Mouse (Mus musculus): Measurements from ENCODE around the gene Gm11037. TPM values are rescaled to one million over a fixed set of nuclear protein-coding genes. Genes with fewer than 3 reads are reported as not detected.
A peak's percentile ranks its signal among the peaks of the same experiment; 100 is the strongest.

The Gm11037 gene
- polyA plus RNA-seq, 1 experiment from 2014 or later = not detected

DNA sequence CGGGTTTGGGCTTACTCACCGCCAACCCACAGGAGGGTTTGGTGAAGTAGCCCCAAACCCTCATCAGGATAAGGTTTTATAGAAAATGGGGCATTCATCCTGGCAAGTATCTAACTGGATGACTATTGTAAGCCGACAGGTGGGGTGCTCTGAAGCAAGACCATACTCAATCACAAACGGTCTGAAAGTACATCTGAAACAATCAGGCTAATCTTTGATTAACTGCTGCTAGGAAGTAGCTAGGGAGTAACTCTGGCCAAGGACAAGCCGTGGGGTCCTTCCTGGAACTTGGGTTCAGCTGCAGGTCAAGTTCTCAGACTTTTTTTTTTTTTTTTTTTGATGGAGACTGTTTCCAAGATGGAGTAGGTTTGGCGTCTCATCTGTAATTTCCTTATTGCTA lies 34.7 kb downstream of the Gm11037 start:
- H3K4me3 ChIP-seq (replicated peaks; ENCODE audit: low read depth, low read length) = no peak overlapping the region
- H3K27me3 ChIP-seq (ENCODE audit: control insufficient read depth, insufficient read depth, low read length) = peaks cover 22% of the 10 kb centered on the region
- no peak for ATAC-seq (ENCODE audit: low FRiP score, low TSS enrichment)
- WGBS = 86% methylated on average over 6 of the region's 6 CpGs
- no peaks in the 10 kb centered on the region for H3K9me3 ChIP-seq (ENCODE audit: control insufficient read depth, low read length)
- H3K4me1 ChIP-seq (ENCODE audit: control insufficient read depth, insufficient read depth, low read length) = 0 out of 2 replicates have a peak, but pooled peaks cover 6% of the 10 kb centered on the region
- no peak overlapping the region for H3K9ac ChIP-seq (replicated peaks; ENCODE audit: low read length)
- no peak for DNase-seq
- no peak overlapping the region for H3K4me2 ChIP-seq (ENCODE audit: low read length)
- H3K36me3 ChIP-seq (ENCODE audit: control insufficient read depth, insufficient read depth, low read length) = peaks cover 21% of the 10 kb centered on the region; the same call in 1 of the 2 replicates
- no peak overlapping the region for H3K27ac ChIP-seq (replicated peaks; ENCODE audit: low read depth, low read length)

DNA sequence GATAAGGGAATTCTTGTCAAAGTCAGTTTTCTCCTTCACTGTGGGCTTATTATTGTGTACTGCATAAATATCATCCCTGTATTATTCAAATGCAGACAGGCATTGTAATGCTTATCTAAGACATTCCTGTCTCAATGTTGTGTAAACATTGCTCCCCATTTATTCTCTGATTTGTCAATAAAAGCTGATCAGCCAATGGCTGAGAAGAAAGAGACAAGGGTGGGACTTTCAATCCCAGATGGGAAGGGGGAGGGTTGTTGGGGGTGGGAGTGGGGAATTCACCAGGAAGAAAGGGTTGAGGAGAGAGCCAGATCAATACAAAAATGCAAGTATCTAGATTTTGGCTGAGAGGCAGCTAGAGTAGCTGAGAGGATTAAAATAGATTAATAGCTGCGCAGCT lies 35.6 kb downstream of the Gm11037 start:
- no peak overlapping the region for H3K27ac ChIP-seq (replicated peaks; ENCODE audit: low read depth, low read length)
- no peaks in the 10 kb centered on the region for H3K9me3 ChIP-seq (ENCODE audit: control insufficient read depth, low read length)
- 0 out of 2 replicates have a peak, but pooled peaks cover 6% of the 10 kb centered on the region for H3K4me1 ChIP-seq (ENCODE audit: control insufficient read depth, insufficient read depth, low read length)
- DNase-seq (peak; percentile 38), ATAC-seq (ENCODE audit: low FRiP score, low TSS enrichment) (no peak)
- H3K27me3 ChIP-seq (ENCODE audit: control insufficient read depth, insufficient read depth, low read length) = peaks cover 22% of the 10 kb centered on the region
- H3K36me3 ChIP-seq (ENCODE audit: control insufficient read depth, insufficient read depth, low read length) = peaks cover 21% of the 10 kb centered on the region; the same call in 1 of the 2 replicates
- no peak overlapping the region for H3K4me2 ChIP-seq (ENCODE audit: low read length)
- 45% methylated on average over 1 of the region's 1 CpGs for WGBS
- H3K9ac ChIP-seq (replicated peaks; ENCODE audit: low read length) = no peak overlapping the region
- H3K4me3 ChIP-seq (replicated peaks; ENCODE audit: low read depth, low read length) = no peak overlapping the region

GRCm38 (mm10) chr2:131170936-131171335 lies 37.6 kb downstream of the Gm11037 start:
- peaks cover 25% of the 10 kb centered on the region for H3K4me1 ChIP-seq (ENCODE audit: control insufficient read depth, insufficient read depth, low read length)
- H3K4me2 ChIP-seq (ENCODE audit: low read length) = no peak overlapping the region
- no peak overlapping the region for H3K27ac ChIP-seq (replicated peaks; ENCODE audit: low read depth, low read length)
- H3K9ac ChIP-seq (replicated peaks; ENCODE audit: low read length) = no peak overlapping the region
- H3K36me3 ChIP-seq (ENCODE audit: control insufficient read depth, insufficient read depth, low read length) = peaks cover 21% of the 10 kb centered on the region; the same call in 1 of the 2 replicates
- H3K27me3 ChIP-seq (ENCODE audit: control insufficient read depth, insufficient read depth, low read length) = peaks cover 22% of the 10 kb centered on the region
- no peaks in the 10 kb centered on the region for H3K9me3 ChIP-seq (ENCODE audit: control insufficient read depth, low read length)
- ATAC-seq (ENCODE audit: low FRiP score, low TSS enrichment) = no peak
- DNase-seq = no peak
- H3K4me3 ChIP-seq (replicated peaks; ENCODE audit: low read depth, low read length) = no peak overlapping the region
- WGBS = 17% methylated on average over 9 of the region's 9 CpGs

DNA sequence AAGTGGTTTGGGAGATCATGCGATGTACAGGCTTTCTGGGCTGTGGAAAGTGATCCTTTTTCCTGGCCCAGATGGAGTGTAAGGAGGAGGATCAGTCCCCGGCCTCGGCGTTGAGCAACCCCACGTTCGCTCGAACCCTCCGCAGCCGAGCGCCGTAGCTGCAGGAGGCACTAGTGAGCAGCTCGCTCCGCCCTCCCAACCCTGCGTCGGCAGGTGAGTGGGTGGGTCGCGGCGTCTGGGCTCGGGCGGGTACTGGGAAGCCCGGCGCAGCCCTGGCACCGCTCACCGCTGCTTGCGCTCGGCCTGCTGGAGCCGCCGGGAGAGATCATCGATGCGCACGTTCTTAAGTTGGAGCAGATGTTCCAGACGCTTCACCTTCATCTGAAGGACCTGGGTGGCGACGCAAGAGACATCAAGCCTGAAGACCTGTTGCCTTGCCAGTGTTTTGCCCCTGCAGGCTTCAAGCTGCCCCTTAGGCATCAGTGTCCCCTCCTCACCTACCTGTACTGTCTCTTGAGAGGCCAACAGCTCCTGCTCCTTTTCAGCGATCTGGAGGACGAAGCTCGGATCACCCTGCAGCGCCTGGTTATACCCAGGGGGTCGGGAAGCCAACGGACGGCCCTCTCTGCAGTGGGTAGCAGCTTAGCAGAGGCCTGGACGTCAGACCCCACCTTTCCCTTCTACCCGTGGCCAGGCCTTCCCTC lies 38.3 kb downstream of the Gm11037 start:
- Histone ChIP-seq H3K4me1 (ENCODE audit: control insufficient read depth, insufficient read depth, low read length) (peaks cover 28% of the 10 kb centered on the region), H3K9me3 (ENCODE audit: control insufficient read depth, low read length) (no peaks in the 10 kb centered on the region), H3K9ac (replicated peaks; ENCODE audit: low read length) (no peak overlapping the region), H3K36me3 (ENCODE audit: control insufficient read depth, insufficient read depth, low read length) (peaks cover 21% of the 10 kb centered on the region; the same call in 1 of the 2 replicates), H3K4me2 (ENCODE audit: low read length) (peak overlapping the region; percentile 19; the same call in 1 of the 2 replicates), H3K27me3 (ENCODE audit: control insufficient read depth, insufficient read depth, low read length) (peaks cover 22% of the 10 kb centered on the region), H3K27ac (replicated peaks; ENCODE audit: low read depth, low read length) (no peak overlapping the region), H3K4me3 (replicated peaks; ENCODE audit: low read depth, low read length) (0 out of 2 replicates have a peak overlapping the region, but pooled peaks have one; percentile 2)
- WGBS = 8% methylated on average over 43 of the region's 43 CpGs
- DNase-seq (no peak), ATAC-seq (ENCODE audit: low FRiP score, low TSS enrichment) (no peak)

DNA sequence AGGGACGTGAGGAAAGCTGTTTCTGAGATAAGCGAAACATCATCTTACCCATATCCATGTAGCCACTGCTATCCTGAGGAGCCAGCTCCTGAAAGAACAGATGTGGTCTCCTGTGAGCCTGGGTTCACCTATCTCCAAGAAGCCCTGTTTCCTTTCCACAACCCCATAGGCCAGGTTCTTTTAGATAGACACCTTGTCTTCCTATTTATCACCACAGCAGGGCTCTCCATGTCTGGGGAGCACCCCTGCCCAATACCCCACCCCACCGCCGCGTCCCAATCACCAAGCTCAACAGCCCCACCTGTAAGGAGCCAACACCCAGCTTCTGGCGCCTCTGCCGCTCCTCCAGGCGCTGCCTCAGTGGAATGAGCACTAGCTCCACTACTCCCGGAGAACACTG lies 39.0 kb downstream of the Gm11037 start:
- DNase-seq = no peak
- H3K27me3 ChIP-seq (ENCODE audit: control insufficient read depth, insufficient read depth, low read length) = peaks cover 22% of the 10 kb centered on the region
- H3K27ac ChIP-seq (replicated peaks; ENCODE audit: low read depth, low read length) = no peak overlapping the region
- 52% methylated on average over 9 of the region's 9 CpGs for WGBS
- ATAC-seq (ENCODE audit: low FRiP score, low TSS enrichment) = no peak
- peaks cover 36% of the 10 kb centered on the region for H3K4me1 ChIP-seq (ENCODE audit: control insufficient read depth, insufficient read depth, low read length)
- peaks cover 21% of the 10 kb centered on the region; the same call in 1 of the 2 replicates for H3K36me3 ChIP-seq (ENCODE audit: control insufficient read depth, insufficient read depth, low read length)
- no peaks in the 10 kb centered on the region for H3K9me3 ChIP-seq (ENCODE audit: control insufficient read depth, low read length)
- no peak overlapping the region for H3K4me2 ChIP-seq (ENCODE audit: low read length)
- no peak overlapping the region for H3K4me3 ChIP-seq (replicated peaks; ENCODE audit: low read depth, low read length)
- no peak overlapping the region for H3K9ac ChIP-seq (replicated peaks; ENCODE audit: low read length)

GRCm38 (mm10) chr2:131174700-131175099 lies 41.4 kb downstream of the Gm11037 start:
- ATAC-seq (ENCODE audit: low FRiP score, low TSS enrichment) (peak; percentile 58; the same call in 1 of the 2 replicates), DNase-seq (peak; percentile 95)
- no peak overlapping the region for H3K27ac ChIP-seq (replicated peaks; ENCODE audit: low read depth, low read length)
- H3K4me1 ChIP-seq (ENCODE audit: control insufficient read depth, insufficient read depth, low read length) = peaks cover 47% of the 10 kb centered on the region
- no peak overlapping the region; the same call in 1 of the 2 replicates for H3K9ac ChIP-seq (replicated peaks; ENCODE audit: low read length)
- peaks cover 21% of the 10 kb centered on the region; the same call in 1 of the 2 replicates for H3K36me3 ChIP-seq (ENCODE audit: control insufficient read depth, insufficient read depth, low read length)
- no peaks in the 10 kb centered on the region for H3K9me3 ChIP-seq (ENCODE audit: control insufficient read depth, low read length)
- H3K4me2 ChIP-seq (ENCODE audit: low read length) = peak overlapping the region; percentile 84
- H3K4me3 ChIP-seq (replicated peaks; ENCODE audit: low read depth, low read length) = peak overlapping the region; percentile 39
- WGBS = 5% methylated on average over 11 of the region's 11 CpGs
- peaks cover 22% of the 10 kb centered on the region for H3K27me3 ChIP-seq (ENCODE audit: control insufficient read depth, insufficient read depth, low read length)

DNA sequence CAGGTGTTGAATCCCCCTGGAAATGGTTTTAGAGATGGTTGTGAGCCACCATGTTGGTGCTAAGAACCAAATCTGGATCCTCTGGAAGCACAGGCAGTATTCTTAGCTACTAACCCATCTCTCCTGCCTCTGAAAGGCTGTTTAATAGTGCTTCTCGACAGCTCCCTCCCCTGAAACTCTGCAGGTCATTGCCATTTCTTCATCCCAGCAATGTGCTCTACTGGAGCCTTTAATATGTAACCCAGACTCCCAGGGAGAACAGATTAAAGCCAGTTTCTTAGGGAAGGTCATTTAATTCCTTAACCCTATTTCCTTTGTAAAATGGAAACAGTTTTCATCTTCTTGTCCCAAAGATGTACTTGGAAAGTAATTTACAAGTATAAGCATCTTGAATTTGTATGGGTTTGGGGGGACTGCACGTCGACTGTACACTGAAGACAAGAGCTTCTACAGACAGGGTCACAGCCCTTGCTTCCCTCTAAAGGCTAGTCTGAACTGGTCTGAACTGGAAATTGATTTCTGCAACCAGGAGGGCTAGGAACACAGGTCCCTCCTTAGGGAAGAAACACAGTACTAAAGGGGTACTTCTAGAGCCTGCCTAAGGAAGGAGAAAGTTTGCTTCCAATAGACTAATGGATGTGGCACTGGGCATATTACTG lies 42.1 kb downstream of the Gm11037 start:
- no peak overlapping the region for H3K27ac ChIP-seq (replicated peaks; ENCODE audit: low read depth, low read length)
- peak overlapping the region; percentile 84; the same call in 1 of the 2 replicates for H3K4me2 ChIP-seq (ENCODE audit: low read length)
- peaks cover 47% of the 10 kb centered on the region for H3K4me1 ChIP-seq (ENCODE audit: control insufficient read depth, insufficient read depth, low read length)
- ATAC-seq (ENCODE audit: low FRiP score, low TSS enrichment) (no peak), DNase-seq (no peak)
- no peaks in the 10 kb centered on the region for H3K9me3 ChIP-seq (ENCODE audit: control insufficient read depth, low read length)
- H3K9ac ChIP-seq (replicated peaks; ENCODE audit: low read length) = no peak overlapping the region
- H3K27me3 ChIP-seq (ENCODE audit: control insufficient read depth, insufficient read depth, low read length) = peaks cover 22% of the 10 kb centered on the region
- H3K4me3 ChIP-seq (replicated peaks; ENCODE audit: low read depth, low read length) = no peak overlapping the region
- WGBS = 73% methylated on average over 3 of the region's 3 CpGs
- H3K36me3 ChIP-seq (ENCODE audit: control insufficient read depth, insufficient read depth, low read length) = peaks cover 20% of the 10 kb centered on the region; the same call in 1 of the 2 replicates

DNA sequence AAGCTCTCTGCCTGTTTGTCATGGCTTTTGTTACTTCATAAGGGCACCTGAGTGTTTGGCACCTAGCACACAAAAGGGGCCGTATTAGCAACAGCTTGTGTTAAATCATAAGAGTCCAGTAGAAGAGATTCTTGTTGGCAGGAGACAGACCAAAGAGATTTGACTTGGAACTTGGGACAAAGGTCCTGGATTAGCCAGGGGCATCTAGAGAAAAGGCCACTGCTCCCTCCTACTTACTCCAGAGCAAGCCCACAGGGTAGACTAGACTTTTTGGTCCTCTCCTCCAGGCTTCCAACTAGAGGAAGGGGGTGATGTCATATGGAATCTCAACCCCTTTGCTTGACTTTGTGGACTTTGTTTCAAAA lies 42.6 kb downstream of the Gm11037 start:
- Histone ChIP-seq H3K9ac (replicated peaks; ENCODE audit: low read length) (no peak overlapping the region), H3K9me3 (ENCODE audit: control insufficient read depth, low read length) (no peaks in the 10 kb centered on the region), H3K4me2 (ENCODE audit: low read length) (no peak overlapping the region), H3K4me1 (ENCODE audit: control insufficient read depth, insufficient read depth, low read length) (peaks cover 47% of the 10 kb centered on the region), H3K4me3 (replicated peaks; ENCODE audit: low read depth, low read length) (no peak overlapping the region), H3K27ac (replicated peaks; ENCODE audit: low read depth, low read length) (no peak overlapping the region), H3K27me3 (ENCODE audit: control insufficient read depth, insufficient read depth, low read length) (peaks cover 20% of the 10 kb centered on the region), H3K36me3 (ENCODE audit: control insufficient read depth, insufficient read depth, low read length) (peaks cover 17% of the 10 kb centered on the region; the same call in 1 of the 2 replicates)
- no peak for ATAC-seq (ENCODE audit: low FRiP score, low TSS enrichment)
- WGBS = 95% methylated on average over 1 of the region's 1 CpGs
- DNase-seq = no peak
